Mouse (Mus musculus): ENCODE data around the gene Hydin. TPM values are rescaled to one million over a fixed set of nuclear protein-coding genes. Genes with fewer than 3 reads are reported as not detected.
"Not testable (repeated sequence)": the region's sequence is repeated elsewhere in the genome, so short reads cannot be mapped to it uniquely, and the experiment has no call there.

Hydin gene
- total RNA-seq, 4 experiments from 2014 or later = 0.09 to 0.23 (median 0.13) TPM

DNA sequence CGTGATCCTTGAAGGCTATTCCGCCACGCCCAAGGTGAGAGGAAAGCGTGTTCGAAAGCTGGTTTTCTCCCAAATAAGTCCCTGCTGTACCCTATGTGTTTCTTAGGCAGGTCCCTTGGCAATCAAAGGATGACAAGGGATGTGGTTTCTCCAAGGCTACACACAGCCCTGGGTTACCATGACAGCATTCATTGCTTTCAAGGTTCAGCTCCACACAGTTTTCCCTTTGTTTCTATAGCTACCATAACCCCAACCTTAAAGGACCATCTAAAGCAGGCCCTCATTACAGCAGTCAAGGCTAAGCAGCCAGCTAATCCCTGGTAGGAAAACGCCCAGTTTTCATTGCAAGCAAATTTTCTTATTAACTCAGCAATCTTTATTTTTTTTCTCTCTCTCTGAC lies 183.7 kb downstream of the Hydin start:
- DNase-seq (ENCODE audit: low spot score) = no peak

DNA sequence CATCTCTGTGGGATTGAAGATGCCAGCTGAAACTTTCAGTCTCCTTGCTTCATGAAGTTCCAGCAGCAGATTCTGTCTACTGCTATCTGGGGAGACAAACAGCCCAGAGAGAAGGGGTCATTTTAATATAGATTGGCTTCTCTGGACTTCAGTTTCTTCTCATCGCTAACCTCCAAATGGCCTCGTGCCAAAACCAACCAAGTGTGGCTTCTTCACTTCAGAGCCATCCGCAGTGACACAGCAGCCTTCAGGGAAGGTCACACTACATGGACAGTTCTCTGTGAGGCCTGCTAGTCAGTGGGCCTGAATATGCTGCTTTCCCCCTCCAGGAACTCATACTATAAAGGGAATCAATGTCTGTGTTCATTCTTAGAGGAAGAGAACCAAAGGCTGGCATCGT lies 187.7 kb downstream of the Hydin start:
- no peak for DNase-seq (ENCODE audit: low spot score)

GRCm38 (mm10) chr8:110457424-110457823 lies 190.6 kb downstream of the Hydin start:
- DNase-seq (ENCODE audit: low spot score) = no peak

DNA sequence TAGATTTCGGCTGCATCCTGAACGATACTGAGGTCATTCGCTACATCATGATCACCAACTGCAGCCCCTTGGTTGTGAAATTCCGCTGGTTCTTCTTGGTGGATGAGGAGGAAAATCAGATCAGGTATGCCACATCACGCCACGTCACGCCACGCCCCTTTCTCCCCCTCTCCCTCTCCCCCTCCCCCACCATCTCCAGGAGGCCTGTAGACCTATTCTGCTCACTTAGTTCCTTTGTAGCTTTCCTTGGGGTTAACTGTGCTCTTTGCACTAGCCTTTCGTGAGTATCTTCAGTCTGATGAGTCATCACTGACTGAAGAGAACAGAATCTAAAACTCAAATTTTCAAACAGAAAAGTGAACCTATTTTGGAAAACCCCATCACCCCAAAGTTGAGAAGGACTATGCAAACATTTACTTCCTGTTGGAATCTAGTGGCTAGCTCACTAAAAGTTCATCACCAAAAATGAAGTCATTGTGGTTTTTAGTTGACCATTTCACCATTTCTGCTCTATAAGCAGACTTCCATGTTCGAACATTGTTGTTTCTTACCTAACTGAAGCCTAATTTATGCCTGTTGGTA lies 195.9 kb downstream of the Hydin start:
- no peak for DNase-seq (ENCODE audit: low spot score)

DNA sequence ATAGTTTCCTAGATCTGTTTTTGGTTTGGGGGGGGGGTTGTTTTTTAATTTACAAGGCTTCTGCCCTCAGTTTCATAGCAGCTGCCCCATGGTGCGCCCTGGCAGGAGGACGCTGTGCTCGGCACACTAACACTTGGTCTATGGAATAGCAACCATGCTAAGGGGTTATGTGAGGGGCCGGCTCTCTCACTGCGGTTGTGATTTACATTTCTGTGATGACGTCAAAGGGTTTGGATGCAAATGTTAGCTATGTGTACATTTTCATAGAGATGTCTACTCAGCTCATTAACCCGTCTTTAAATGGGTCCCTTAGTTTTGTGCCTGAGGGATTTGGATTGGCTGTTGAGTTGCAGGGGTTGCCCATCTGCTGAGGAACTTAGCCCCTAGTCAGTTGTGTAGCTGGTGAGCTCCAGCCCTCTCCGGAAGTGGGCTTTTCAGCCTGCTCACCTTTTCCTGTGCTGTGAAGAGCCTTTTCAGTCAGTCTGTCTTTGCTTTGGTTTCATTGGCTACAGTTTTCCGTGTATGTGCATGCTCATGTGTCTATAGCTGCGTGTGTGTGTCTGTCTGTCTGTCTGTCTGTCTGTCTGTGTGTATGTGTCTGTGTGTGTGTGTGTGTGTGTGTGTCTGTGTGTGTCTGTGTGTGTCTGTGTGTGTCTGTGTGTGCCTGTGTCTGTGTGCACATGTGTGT lies 197.1 kb downstream of the Hydin start:
- no peak for DNase-seq (ENCODE audit: low spot score)

DNA sequence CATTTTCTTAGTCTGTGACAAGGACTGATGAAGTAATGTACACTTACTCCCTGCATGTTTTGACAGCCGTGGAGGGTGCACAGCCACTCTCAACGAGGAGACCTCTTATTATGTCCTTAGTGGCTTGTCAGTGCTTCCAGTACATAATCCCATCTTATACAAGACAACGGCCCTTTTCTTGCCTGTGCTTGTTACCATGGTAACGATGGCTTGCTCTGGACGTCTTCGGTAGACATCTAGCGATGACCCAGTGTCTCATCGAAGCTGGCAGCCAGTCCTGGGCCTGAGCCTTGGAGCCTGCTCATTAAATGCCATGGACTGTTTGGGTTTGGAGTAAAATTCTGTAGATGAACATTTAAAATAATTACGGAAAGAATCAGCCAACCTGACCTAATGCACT lies 198.8 kb downstream of the Hydin start:
- DNase-seq (ENCODE audit: low spot score) = no peak

DNA sequence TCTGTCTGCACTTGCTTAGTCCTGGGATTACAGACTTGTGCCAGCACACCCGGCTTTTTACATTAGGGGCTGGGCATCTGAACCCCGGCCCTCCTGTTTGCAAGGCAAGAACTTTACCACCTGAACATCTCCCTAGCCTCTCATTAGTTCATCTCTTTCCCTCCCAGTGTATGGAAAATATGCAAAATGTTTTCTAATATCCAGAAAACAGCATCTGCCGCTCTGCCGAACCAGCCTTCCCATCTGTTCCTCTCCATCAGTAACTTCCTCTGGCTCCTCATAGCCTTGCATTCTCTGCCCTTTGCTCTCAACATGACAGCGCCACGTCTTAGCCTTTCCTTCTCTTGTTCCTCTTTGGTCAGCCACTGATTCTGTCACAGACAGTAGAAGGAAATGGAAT lies 210.5 kb downstream of the Hydin start:
- DNase-seq (ENCODE audit: low spot score) = no peak

GRCm38 (mm10) chr8:110478576-110478975 lies 211.8 kb downstream of the Hydin start:
- DNase-seq (ENCODE audit: low spot score) = no peak

DNA sequence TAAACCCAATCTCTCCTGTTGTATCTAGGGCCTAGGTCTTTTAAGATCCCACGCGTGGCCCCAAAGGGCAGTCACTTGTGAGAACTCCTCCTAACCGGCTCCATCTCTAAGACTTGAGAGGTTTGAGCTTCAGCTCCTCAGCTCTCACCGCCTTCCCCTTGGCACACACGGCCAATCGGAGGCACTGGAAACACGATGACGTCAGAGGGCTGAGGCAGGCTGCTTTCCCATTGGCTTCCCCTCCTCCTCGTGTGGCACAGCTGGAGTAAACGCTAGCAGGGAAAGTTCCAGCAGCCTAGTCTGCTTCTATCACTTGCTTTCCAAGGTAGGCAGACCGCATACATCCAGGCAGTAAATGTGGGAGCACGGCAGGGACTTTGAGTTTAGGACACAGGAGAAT lies 212.6 kb downstream of the Hydin start:
- DNase-seq (ENCODE audit: low spot score) = no peak

DNA sequence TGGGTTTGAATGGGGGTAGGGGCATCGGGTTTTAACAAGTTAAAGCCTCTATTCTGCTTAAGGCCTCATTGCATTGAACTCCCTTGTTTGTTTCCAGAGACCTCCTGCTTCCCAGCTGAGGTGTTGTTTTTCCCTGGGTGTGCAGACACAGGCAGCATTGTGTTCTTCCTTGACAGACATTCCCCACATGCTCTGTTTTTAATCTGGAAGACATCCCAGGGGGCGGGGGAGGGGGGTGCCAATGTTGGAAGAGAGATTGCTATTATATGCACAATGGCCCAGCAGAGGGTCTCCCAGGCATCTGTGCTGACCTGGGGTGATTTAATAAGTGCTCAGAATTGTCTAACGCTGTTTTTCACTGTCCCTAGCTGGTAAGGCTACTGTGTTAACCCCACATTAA lies 215.5 kb downstream of the Hydin start:
- DNase-seq (ENCODE audit: low spot score) = no peak

- DNase-seq (ENCODE audit: low spot score) = no peak
Measured at GRCm38 (mm10) chr8:110485234-110485633, 218.5 kb downstream of the Hydin start.

DNA sequence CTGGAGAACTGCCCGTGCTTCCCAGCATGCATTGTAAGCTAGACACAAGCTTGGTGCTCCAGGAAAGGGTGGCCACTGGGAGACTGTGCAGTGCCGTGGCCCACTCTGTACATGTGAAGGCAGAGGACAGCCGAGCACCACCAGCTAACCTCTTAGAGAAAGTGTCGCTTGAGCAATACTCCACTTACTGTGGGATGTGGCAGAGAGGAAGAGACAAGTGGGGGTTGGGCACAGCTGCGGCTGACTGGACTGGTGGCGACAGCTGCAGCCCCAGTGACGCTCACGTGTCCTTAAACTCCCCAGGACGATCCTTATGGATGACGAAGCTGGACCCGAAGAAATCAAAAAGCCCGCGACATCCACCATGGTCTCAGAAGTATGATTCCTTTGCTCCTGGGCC lies 219.2 kb downstream of the Hydin start:
- no peak for DNase-seq (ENCODE audit: low spot score)

DNA sequence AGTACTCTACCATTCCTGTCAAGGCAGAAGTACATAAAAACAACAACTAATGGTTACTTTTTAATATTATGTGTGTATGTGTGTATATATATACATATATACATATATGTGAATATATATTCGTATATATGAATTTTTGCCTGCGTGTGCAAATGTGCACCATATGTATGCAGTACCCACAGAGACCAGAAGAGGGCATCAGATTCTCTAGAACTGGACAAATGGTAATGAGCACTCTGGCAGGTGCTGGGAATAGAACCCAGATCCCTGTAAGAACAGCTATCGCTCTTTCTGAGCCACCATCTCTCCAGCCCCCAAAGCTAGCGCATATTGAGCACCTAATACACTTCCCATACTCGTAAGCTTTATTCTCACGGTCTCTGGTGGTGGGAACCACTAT lies 220.9 kb downstream of the Hydin start:
- no peak for DNase-seq (ENCODE audit: low spot score)

GRCm38 (mm10) chr8:110489344-110489743 lies 222.6 kb downstream of the Hydin start:
- DNase-seq (ENCODE audit: low spot score) = no peak

GRCm38 (mm10) chr8:110491118-110491517 lies 224.3 kb downstream of the Hydin start:
- no peak for DNase-seq (ENCODE audit: low spot score)

DNA sequence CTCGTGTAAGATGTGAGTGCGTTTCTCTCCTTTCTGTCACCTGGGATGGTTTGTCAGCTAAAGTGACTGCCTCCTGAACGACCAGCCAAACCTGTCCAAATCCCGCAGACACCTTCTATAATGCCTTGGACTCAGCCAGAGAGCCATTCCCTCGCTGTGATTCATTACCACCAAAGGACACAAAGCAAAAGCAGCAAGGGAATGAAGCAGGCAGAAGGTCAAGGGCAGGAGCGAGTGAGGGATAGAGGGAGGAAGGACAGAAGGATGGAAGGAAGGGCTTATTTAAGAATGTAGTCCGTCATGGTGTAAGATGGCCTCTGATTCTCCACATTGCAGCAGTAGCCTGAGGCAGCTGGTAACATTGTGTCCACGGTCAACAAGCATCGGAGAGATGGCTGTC lies 229.5 kb downstream of the Hydin start:
- DNase-seq (ENCODE audit: low spot score) = no peak

DNA sequence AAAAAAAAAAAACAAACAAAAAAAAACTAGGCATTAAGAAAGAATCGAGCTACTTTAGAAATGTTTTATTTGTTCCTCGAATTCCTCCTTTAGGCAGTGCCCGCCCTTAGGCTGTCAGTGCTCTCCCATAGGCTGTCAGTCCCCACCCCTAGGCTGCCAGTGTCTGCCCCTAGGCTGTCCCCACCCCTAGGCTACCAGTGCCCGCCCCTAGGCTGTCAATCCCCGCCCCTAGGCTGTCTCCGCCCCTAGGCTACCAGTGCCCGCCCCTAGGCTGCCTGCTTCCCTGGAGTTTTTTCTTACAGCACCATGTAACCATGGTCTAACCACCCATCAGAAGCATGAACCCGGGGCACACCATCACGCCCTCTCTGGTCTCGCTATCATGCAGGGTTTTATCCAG lies 233.5 kb downstream of the Hydin start:
- DNase-seq (ENCODE audit: low spot score) = no peak

DNA sequence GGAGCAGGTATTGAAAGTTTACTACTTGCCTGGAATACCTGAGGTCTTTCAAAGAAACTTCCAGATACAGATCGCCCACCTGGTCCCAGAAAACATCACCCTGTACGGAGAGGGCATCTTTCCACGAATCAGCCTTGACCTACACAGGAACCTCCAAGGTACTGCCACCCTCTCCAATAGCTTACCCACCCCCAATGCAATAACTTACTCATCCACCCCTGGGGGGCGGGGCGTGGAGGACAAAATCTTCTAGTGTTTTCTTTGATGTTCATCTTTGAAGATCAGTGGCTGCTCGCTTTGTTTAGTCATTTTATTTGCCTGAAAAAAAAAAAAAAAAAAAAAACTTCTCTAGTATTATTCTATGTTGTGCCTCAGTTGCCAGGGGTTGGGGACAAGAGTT lies 233.9 kb downstream of the Hydin start:
- no peak for DNase-seq (ENCODE audit: low spot score)

GRCm38 (mm10) chr8:110501330-110501729 lies 234.6 kb downstream of the Hydin start:
- no peak for DNase-seq (ENCODE audit: low spot score)

DNA sequence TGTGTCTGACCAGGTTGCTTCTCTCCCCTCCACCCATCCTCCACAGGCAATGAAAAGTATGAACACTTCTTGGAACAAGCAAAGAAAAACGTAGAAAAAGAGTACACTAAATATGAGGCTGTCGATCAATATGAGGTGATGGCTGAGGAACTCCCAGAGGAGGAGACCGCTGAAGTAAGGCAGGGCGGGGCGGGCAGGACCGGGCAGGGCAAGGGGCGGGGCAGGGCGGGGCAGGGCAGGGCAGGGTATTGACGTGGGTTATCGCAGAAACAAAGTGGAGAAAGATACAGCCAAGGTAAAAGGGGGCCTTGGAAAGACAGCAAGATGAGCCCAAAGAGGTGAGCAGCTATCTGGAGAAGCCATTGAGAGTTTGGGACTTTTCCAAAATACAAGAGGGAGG lies 236.1 kb downstream of the Hydin start:
- DNase-seq (ENCODE audit: low spot score) = no peak

DNA sequence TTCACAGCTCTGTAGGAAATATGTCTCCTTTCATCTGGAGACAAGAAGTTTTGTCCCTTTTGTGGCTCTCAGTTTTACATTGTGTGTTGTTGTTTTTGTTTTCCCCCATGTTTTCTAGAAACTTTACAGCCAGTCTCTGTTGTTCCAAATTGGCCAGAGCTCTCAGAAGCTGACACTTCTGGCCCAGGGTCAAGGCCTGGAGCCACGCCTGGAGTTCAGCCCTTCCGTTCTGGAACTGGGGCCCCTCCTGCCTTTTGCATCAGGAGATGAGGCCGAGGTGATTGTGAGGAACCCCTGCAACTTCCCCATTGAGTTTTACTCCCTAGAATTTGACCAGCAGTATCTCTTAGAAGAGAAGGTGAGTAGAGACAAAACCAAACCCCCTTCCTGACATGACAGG lies 242.0 kb downstream of the Hydin start:
- peak; percentile 50 for DNase-seq (ENCODE audit: low spot score)

DNA sequence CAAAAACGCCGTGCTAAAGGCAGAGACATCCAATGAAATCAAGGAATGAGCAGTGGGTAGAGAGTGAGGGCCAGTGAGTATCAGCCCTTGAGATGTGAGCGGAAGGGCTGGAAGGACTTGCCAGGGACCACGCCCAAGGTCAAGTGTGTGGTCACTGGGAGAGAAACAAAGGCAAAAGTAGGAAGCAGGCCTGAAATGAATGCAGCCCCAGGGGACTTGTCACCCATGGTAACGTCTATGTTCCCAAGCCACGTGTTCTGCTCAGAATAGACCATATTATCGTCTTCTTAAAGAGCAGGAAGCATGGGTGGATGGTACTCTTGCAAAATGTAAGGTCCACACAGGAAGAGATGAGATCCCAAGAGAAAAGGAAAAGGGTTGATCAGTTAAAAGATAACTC lies 253.0 kb downstream of the Hydin start:
- DNase-seq (ENCODE audit: low spot score) = peak; percentile 4

DNA sequence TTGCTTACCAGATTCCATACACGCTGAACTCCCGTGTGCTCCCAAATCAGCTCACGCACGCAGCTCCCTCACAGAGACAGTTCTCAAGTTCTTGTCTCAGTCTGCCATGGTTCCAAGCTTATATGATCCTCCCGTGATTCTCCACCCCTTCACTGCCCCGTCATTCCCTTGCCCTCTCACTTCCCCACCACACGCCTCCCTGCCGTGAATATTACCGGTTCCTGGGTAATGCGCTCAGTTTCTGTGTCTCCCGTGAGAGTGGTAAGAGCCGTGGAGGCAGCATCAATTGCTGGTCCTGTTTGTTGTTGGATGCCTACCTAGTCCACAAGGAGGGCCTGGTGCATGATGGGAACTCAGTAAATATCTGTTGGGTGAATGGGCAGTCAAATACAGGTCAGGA lies 255.1 kb downstream of the Hydin start:
- no peak for DNase-seq (ENCODE audit: low spot score)

- DNase-seq (ENCODE audit: low spot score) = not testable (repeated sequence)
Measured at GRCm38 (mm10) chr8:110522495-110522894, 255.7 kb downstream of the Hydin start.

All from heart, adult 8-10 months (tissue).